Mouse (Mus musculus) olfactory bulb, adult 2 months (tissue): ENCODE results near the gene Cadm1. TPM values are rescaled to one million over a fixed set of nuclear protein-coding genes. Genes with fewer than 3 reads are reported as not detected.

Source experiments
- H3K27ac ChIP-seq: fragments of 200-500 bp; 2 replicates; pipeline ENCODE4 v1.5.1; 2012; ENCODE audit warnings: low read depth, low read length; ENCODE audit not compliant: insufficient read depth
- H3K4me1 ChIP-seq: fragments of 200-500 bp; 2 replicates; pipeline ENCODE4 v1.6.1; 2012; ENCODE audit warnings: low read length; ENCODE audit not compliant: control insufficient read depth, insufficient read depth
- H3K4me3 ChIP-seq: fragments of 200-500 bp; 2 replicates; pipeline ENCODE4 v1.5.1; 2012; ENCODE audit warnings: mild to moderate bottlenecking, low read depth, low read length, moderate library complexity; ENCODE audit not compliant: insufficient read depth
- CTCF ChIP-seq: fragments of 200-500 bp; IDR thresholded peaks from 2 replicates; pipeline ENCODE4 v1.5.1; 2012; ENCODE audit warnings: low read depth, mild to moderate bottlenecking, low read length, moderate library complexity; ENCODE audit not compliant: insufficient read depth
- POLR2A ChIP-seq: fragments of 200-500 bp; IDR thresholded peaks from 2 replicates; pipeline ENCODE4 v1.6.1; 2012; ENCODE audit warnings: mild to moderate bottlenecking, low read depth, low read length, moderate library complexity; ENCODE audit not compliant: insufficient read depth
- WGBS: fragments of 180-500 bp; shearing (Covaris S2); methylation state at CpG from one replicate; pipeline ENCODE4 v1.1.7; 2018; 5-methylcytosine and 5-hydroxymethylcytosine counted together
- polyA plus RNA-seq: library from polyadenylated mRNA; stranded (reverse); fragments of >200 nt; gene quantifications from 2 replicates; pipeline ENCODE4 v1.2.4, GENCODE M21; 2012; ENCODE audit warnings: low replicate concordance; ENCODE audit not compliant: missing spikeins, insufficient read depth, insufficient read length

Gene Cadm1
- polyA plus RNA-seq, 1 experiment: not detected

- Histone ChIP-seq H3K27ac (no peak overlapping the region), H3K4me1 (peaks cover 4% of the 10 kb centered on the region; the same call in 1 of the 2 replicates), H3K4me3 (no peak overlapping the region)
- TF ChIP-seq POLR2A (no peak), CTCF (no peak)
- WGBS: 75% methylated on average over 5 of the region's 5 CpGs
Observed at GRCm38 (mm10) chr9:47572132-47572531, 42.2 kb downstream of the Cadm1 start.

- H3K4me3 ChIP-seq: no peak overlapping the region
- TF ChIP-seq CTCF (no peak), POLR2A (no peak)
- WGBS: 95% methylated on average over 7 of the region's 7 CpGs
Observed at GRCm38 (mm10) chr9:47573456-47573855, 43.5 kb downstream of the Cadm1 start.

GRCm38 (mm10) chr9:47574710-47575414, 44.9 kb downstream of the Cadm1 start:
- no peak overlapping the region for H3K4me3 ChIP-seq
- H3K4me1 ChIP-seq: peaks cover 4% of the 10 kb centered on the region; the same call in 1 of the 2 replicates
- WGBS: 86% methylated on average over 7 of the region's 7 CpGs
- TF ChIP-seq POLR2A (no peak), CTCF (no peak)
- H3K27ac ChIP-seq: no peak overlapping the region

More at GRCm38 (mm10) chr9:47573456-47573855, 43.5 kb downstream of the Cadm1 start:
- Histone ChIP-seq H3K27ac (no peak overlapping the region), H3K4me1 (peaks cover 4% of the 10 kb centered on the region; the same call in 1 of the 2 replicates)

GRCm38 (mm10) chr9:47575764-47576163, 45.8 kb downstream of the Cadm1 start:
- Histone ChIP-seq H3K4me1 (peaks cover 4% of the 10 kb centered on the region; the same call in 1 of the 2 replicates), H3K27ac (no peak overlapping the region), H3K4me3 (no peak overlapping the region)
- no peak for TF ChIP-seq POLR2A
- TF ChIP-seq CTCF: no peak
- WGBS: 65% methylated on average over 11 of the region's 11 CpGs

GRCm38 (mm10) chr9:47579464-47579863, 49.5 kb downstream of the Cadm1 start:
- no peak overlapping the region for H3K27ac ChIP-seq
- WGBS: 85% methylated on average over 6 of the region's 6 CpGs
- TF ChIP-seq POLR2A: no peak
- no peak for TF ChIP-seq CTCF
- no peak overlapping the region for H3K4me3 ChIP-seq
- no peaks in the 10 kb centered on the region; the same call in 1 of the 2 replicates for H3K4me1 ChIP-seq

- Histone ChIP-seq H3K27ac (no peak overlapping the region), H3K4me3 (no peak overlapping the region)
- 71% methylated on average over 6 of the region's 6 CpGs for WGBS
Observed at GRCm38 (mm10) chr9:47581576-47582365, 51.8 kb downstream of the Cadm1 start.

GRCm38 (mm10) chr9:47583241-47583640, 53.3 kb downstream of the Cadm1 start:
- 94% methylated on average over 4 of the region's 4 CpGs for WGBS
- Histone ChIP-seq H3K27ac (no peak overlapping the region), H3K4me1 (no peaks in the 10 kb centered on the region), H3K4me3 (no peak overlapping the region)
- TF ChIP-seq POLR2A (no peak), CTCF (no peak)

More at GRCm38 (mm10) chr9:47581576-47582365, 51.8 kb downstream of the Cadm1 start:
- TF ChIP-seq POLR2A (no peak), CTCF (no peak)
- no peaks in the 10 kb centered on the region for H3K4me1 ChIP-seq

GRCm38 (mm10) chr9:47586176-47586575, 56.2 kb downstream of the Cadm1 start:
- no peaks in the 10 kb centered on the region for H3K4me1 ChIP-seq
- TF ChIP-seq CTCF (no peak), POLR2A (no peak)
- WGBS: 76% methylated on average over 5 of the region's 5 CpGs
- no peak overlapping the region for H3K4me3 ChIP-seq
- no peak overlapping the region for H3K27ac ChIP-seq

- Histone ChIP-seq H3K27ac (no peak overlapping the region), H3K4me1 (no peaks in the 10 kb centered on the region), H3K4me3 (no peak overlapping the region)
- WGBS: 81% methylated on average over 8 of the region's 8 CpGs
- TF ChIP-seq CTCF (no peak), POLR2A (no peak)
Observed at GRCm38 (mm10) chr9:47586839-47587238, 56.9 kb downstream of the Cadm1 start.
